Mouse (Mus musculus) ES-E14 (cell line): ENCODE data around the gene Itpka. TPM values are rescaled to one million over a fixed set of nuclear protein-coding genes. Genes with fewer than 3 reads are reported as not detected.
A peak's percentile ranks its signal among the peaks of the same experiment; 100 is the strongest.

ENCODE experiments used
- DNase-seq: peaks from one replicate; pipeline ENCODE4 v3.0.0-alpha.2; 2013; ENCODE audit warnings: low read depth, low spot score
- H3K27ac ChIP-seq: 2 replicates; pipeline ENCODE4 v1.5.1; 2012; ENCODE audit warnings: low read depth, mild to moderate bottlenecking, low read length, moderate library complexity, mixed read lengths; ENCODE audit not compliant: poor library complexity, insufficient read depth, severe bottlenecking
- H3K36me3 ChIP-seq: 2 replicates; pipeline ENCODE4 v1.6.1; 2012; ENCODE audit warnings: mild to moderate bottlenecking, low read length, moderate library complexity, mixed read lengths; ENCODE audit not compliant: control insufficient read depth, poor library complexity, insufficient read depth, severe bottlenecking
- H3K4me1 ChIP-seq, 2 experiments: fragments of 150-350 bp in 1 of 2; sonication (generic) in 1 of 2; 2 replicates each; pipeline ENCODE4 v1.6.1; 2012; ENCODE audit warnings: low read length in 2 of 2, mild to moderate bottlenecking in 1 of 2, mixed read lengths in 1 of 2; ENCODE audit not compliant: control insufficient read depth in 2 of 2, insufficient read depth in 2 of 2, poor library complexity in 1 of 2
- H3K4me3 ChIP-seq, 2 experiments: fragments of 150-350 bp in 1 of 2; sonication (generic) in 1 of 2; 2 replicates each; pipeline ENCODE4 v1.5.1; 2012; ENCODE audit warnings: low read length in 2 of 2, low read depth in 1 of 2, mild to moderate bottlenecking in 1 of 2, mixed read lengths in 1 of 2; ENCODE audit not compliant: insufficient read depth in 1 of 2, poor library complexity in 1 of 2, severe bottlenecking in 1 of 2
- H3K9ac ChIP-seq: 2 replicates; pipeline ENCODE4 v1.6.1; 2012; ENCODE audit warnings: low read depth, mild to moderate bottlenecking, low read length, mixed read lengths; ENCODE audit not compliant: poor library complexity, insufficient read depth, severe bottlenecking
- H3K9me3 ChIP-seq: fragments of 150-350 bp; sonication (generic); 2 replicates; pipeline ENCODE4 v1.6.1; 2012; ENCODE audit warnings: low read depth, mild to moderate bottlenecking, low read length; ENCODE audit not compliant: control insufficient read depth, insufficient read depth
- CHD2 ChIP-seq: IDR thresholded peaks from 2 replicates; pipeline ENCODE4 v1.6.1; 2014; ENCODE audit warnings: mild to moderate bottlenecking, low read depth, low read length, inconsistent platforms
- HCFC1 ChIP-seq: IDR thresholded peaks from 2 replicates; pipeline ENCODE4 v1.6.1; 2012; ENCODE audit warnings: low read length, inconsistent platforms, borderline replicate concordance; ENCODE audit not compliant: insufficient read depth
- MAFK ChIP-seq: IDR thresholded peaks from 2 replicates; pipeline ENCODE4 v1.6.1; 2014; ENCODE audit warnings: mild to moderate bottlenecking, low read depth, low read length, inconsistent platforms; ENCODE audit not compliant: insufficient read depth
- ZC3H11A ChIP-seq: IDR thresholded peaks from 2 replicates; pipeline ENCODE4 v1.6.1; 2012; ENCODE audit warnings: low read depth, mild to moderate bottlenecking, inconsistent platforms, low read length, borderline replicate concordance
- ZNF384 ChIP-seq: IDR thresholded peaks from 2 replicates; pipeline ENCODE4 v1.6.1; 2012; ENCODE audit warnings: low read depth, low read length, inconsistent platforms
- in situ Hi-C, 2 experiments: fragments of 600-800 bp; cut with MboI; formaldehyde crosslinking; loops; one replicate each; pipeline ENCODE4 v1.15.1; 2025; ENCODE audit warnings: low sequenced_read_pairs in 2 of 2, inconsistent platforms in 1 of 2; ENCODE audit not compliant: unreplicated experiment in 2 of 2
- total RNA-seq: library from RNA; depleted of rRNA; stranded (reverse); fragments of 300-350 nt; gene quantifications from 2 replicates; pipeline ENCODE4 v1.2.3, GENCODE M21; 2012

Gene Itpka
- total RNA-seq, 1 experiment: 9.2 TPM

- H3K36me3 ChIP-seq: no peaks in the 10 kb centered on the region; the same call in 1 of the 2 replicates
- DNase-seq: no peak
- in situ Hi-C loops: no loop called here
- no peak for TF ChIP-seq ZNF384
- no peak for TF ChIP-seq ZC3H11A
- no peak for TF ChIP-seq MAFK
- no peak for TF ChIP-seq HCFC1
- TF ChIP-seq CHD2: no peak
- no peaks in the 10 kb centered on the region for H3K9me3 ChIP-seq
- H3K27ac ChIP-seq: no peak overlapping the region
- H3K4me3 ChIP-seq: no peak overlapping the region
- H3K9ac ChIP-seq: no peak overlapping the region
- H3K4me1 ChIP-seq: no peaks in the 10 kb centered on the region
These were observed 42.2 kb upstream of the Itpka start for GRCm38 (mm10) chr2:119699962-119700361.

DNA sequence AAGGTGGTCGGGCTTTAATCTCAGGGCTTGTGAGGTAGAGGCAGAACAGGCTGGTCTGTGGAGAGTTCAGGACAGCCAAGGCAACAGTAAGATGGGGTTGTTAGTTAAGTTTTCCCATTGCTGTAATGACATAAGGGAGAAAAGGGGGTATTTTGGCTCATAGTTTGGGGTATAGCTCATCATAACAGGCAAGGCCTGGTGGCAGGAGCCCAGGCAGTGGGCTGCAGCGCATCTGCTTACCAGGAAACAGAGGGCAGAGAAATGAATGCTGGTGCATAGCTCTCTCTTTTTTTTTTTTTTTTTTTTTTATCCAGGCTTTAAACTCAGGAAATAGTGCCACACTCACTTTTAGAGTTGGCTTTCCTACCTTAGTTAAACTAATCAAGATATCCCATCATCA is 39.0 kb upstream of the Itpka start:
- H3K36me3 ChIP-seq: peaks cover 2% of the 10 kb centered on the region; the same call in 1 of the 2 replicates
- H3K4me3 ChIP-seq: no peak overlapping the region
- H3K9ac ChIP-seq: no peak overlapping the region
- DNase-seq: no peak
- peaks cover 2 to 3% of the 10 kb centered on the region in 2 experiments; a peak in 1 of 4 replicates for H3K4me1 ChIP-seq
- in situ Hi-C loops: no loop called here
- H3K9me3 ChIP-seq: no peaks in the 10 kb centered on the region
- no peak overlapping the region for H3K27ac ChIP-seq
- TF ChIP-seq HCFC1 (no peak), ZC3H11A (no peak), CHD2 (no peak), ZNF384 (no peak), MAFK (no peak)

- H3K9ac ChIP-seq: no peak overlapping the region
- no peaks in the 10 kb centered on the region for H3K9me3 ChIP-seq
- in situ Hi-C loops: no loop called here
- no peak overlapping the region for H3K4me3 ChIP-seq
- peaks cover 2 to 3% of the 10 kb centered on the region in 2 experiments; a peak in 1 of 4 replicates for H3K4me1 ChIP-seq
- peaks cover 4% of the 10 kb centered on the region for H3K36me3 ChIP-seq
- TF ChIP-seq CHD2: 0 out of 2 replicates have a peak, but pooled peaks have one; percentile 15
- no peak for TF ChIP-seq ZNF384
- no peak for TF ChIP-seq ZC3H11A
- TF ChIP-seq HCFC1: no peak
- TF ChIP-seq MAFK: no peak
- H3K27ac ChIP-seq: peak overlapping the region; percentile 87; the same call in 1 of the 2 replicates
- peak; percentile 38 for DNase-seq
These were observed 34.5 kb upstream of the Itpka start for GRCm38 (mm10) chr2:119707676-119708075.

DNA sequence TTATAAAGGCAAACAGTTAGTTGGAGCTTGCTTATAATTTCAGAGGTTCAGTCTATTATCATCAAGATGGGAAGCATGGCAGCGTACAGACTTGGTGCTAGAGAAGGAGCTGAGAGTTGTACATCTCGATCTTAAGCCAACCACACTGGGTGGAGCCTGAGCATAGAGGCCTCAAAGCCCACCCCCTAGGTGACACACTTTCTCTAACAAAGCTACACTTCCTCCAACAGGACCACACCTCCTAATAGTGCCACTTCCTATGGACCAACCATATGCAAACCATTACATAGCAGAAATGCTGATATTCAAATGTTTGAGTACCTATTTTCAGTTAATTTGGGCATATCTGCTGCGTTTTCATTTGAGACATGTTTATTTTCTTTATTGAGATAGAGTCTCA is 32.1 kb upstream of the Itpka start:
- Histone ChIP-seq H3K4me1 (peaks cover 2 to 3% of the 10 kb centered on the region in 2 experiments; a peak in 1 of 4 replicates), H3K4me3 (no peak overlapping the region), H3K36me3 (peaks cover 4% of the 10 kb centered on the region), H3K27ac (no peak overlapping the region), H3K9ac (no peak overlapping the region), H3K9me3 (no peaks in the 10 kb centered on the region)
- in situ Hi-C loops: no loop called here
- no peak for DNase-seq
- TF ChIP-seq ZC3H11A (no peak), ZNF384 (no peak), MAFK (no peak), HCFC1 (no peak), CHD2 (no peak)
